Comparison of ENCODE assay signal across 12 mouse cellular contexts in the genomic region with DNA sequence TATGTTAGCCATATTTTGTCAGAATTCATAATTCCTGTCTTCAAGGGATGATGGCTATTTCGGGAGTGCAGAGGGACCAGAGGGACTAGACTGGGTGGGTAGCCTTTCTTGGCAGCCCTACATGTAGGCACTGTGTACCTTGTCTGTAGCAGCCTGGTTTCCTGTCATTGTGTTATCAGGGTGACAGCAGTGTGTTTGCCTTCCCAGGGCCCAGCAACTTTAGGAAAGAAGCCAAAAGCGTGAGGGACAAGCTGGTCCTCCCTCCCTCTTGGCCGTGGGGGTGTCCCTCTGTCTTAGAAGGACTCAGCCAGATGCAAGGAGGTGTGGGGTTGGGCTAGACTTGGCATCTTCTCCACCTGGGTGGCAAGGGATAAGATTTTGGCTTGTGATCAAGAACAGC.
DNase-seq lines count a peak whose midpoint lies in the region; ATAC-seq and TF ChIP-seq lines count a peak whose summit lies in the region.
"Had no signal": no experiment of that assay in that cellular context is flagged by ENCODE, and none has a peak within 500 bp of the region (broad histone marks: within the 10 kb centered on the region; RNA-seq: fewer than 3 reads in every experiment).

No protein-coding gene starts in this region.

- no peak overlapping the region for H3K4me2 ChIP-seq in lung, embryonic 16.5 days (ENCODE audit: low read depth, low read length)
- H3K4me2 ChIP-seq: limb, embryonic 13.5 days had no signal

- peak overlapping the region; percentile 79 for H3K27ac ChIP-seq in gastrocnemius, adult 2 months
- peak overlapping the region; percentile 89 for H3K27ac ChIP-seq in lung, embryonic 16.5 days (ENCODE audit: low read length)
- no peak overlapping the region for H3K27ac ChIP-seq in embryonic facial prominence, embryonic 10.5 days (replicated peaks)
- H3K27ac ChIP-seq: hindbrain, postnatal 0 days; limb, embryonic 13.5 days had no signal

- H3K9me3 ChIP-seq in lung, embryonic 16.5 days (ENCODE audit: control insufficient read depth, low read length) = peaks cover 7% of the 10 kb centered on the region
- H3K9me3 ChIP-seq in embryonic facial prominence, embryonic 10.5 days = peaks cover 10% of the 10 kb centered on the region

- no peak overlapping the region for H3K9ac ChIP-seq in lung, embryonic 16.5 days (ENCODE audit: low read length)
- H3K9ac ChIP-seq: limb, embryonic 13.5 days had no signal

- WGBS in lung, embryonic 16.5 days = 45% methylated on average over 3 of the region's 3 CpGs
- whole genome bisulfite sequencing in embryonic facial prominence, embryonic 10.5 days = 91% methylated on average over 3 of the region's 3 CpGs

- H3K4me3 ChIP-seq in gastrocnemius, adult 2 months = no peak overlapping the region
- no peak overlapping the region for H3K4me3 ChIP-seq in lung, embryonic 16.5 days (ENCODE audit: low read length)
- H3K4me3 ChIP-seq in embryonic facial prominence, embryonic 10.5 days = no peak overlapping the region
- H3K4me3 ChIP-seq: limb, embryonic 13.5 days had no signal

- H3K36me3 ChIP-seq in lung, embryonic 16.5 days (ENCODE audit: control insufficient read depth, insufficient read depth, low read length) = no peaks in the 10 kb centered on the region
- peaks cover 36% of the 10 kb centered on the region for H3K36me3 ChIP-seq in embryonic facial prominence, embryonic 10.5 days (replicated peaks)

- intact Hi-C loops in gastrocnemius, adult 2 months (cut with DNase I) = no loop called here
- intact Hi-C loops in heart, postnatal 10 days (cut with DNase I) = no loop called here

- TF ChIP-seq CTCF in gastrocnemius, adult 2 months (IDR thresholded peaks at IDR 0.05) = no peak
- no peak for TF ChIP-seq CTCF in brain, embryonic 14.5 days (IDR thresholded peaks at IDR 0.05; ENCODE audit: borderline replicate concordance, extremely low read depth, insufficient read depth, insufficient read length)

- no peaks in the 10 kb centered on the region for H3K27me3 ChIP-seq in lung, embryonic 16.5 days (ENCODE audit: control insufficient read depth, insufficient read depth, low read depth, low read length)
- H3K27me3 ChIP-seq in embryonic facial prominence, embryonic 10.5 days (replicated peaks; ENCODE audit: low read depth, poor library complexity, severe bottlenecking) = 0 out of 2 replicates have a peak, but pooled peaks cover 3% of the 10 kb centered on the region
- H3K27me3 ChIP-seq: limb, embryonic 13.5 days had no signal

- ATAC-seq in lung, embryonic 16.5 days (ENCODE audit: low read depth) = peak; percentile 54
- no peak for ATAC-seq in monocyte, adult 5-6 weeks (replicated peaks; ENCODE audit: insufficient number of reproducible peaks, low FRiP score, low TSS enrichment, poor library complexity, severe bottlenecking)
- ATAC-seq: hindbrain, postnatal 0 days had no signal

- DNase-seq in gastrocnemius, adult 2 months = no peak
- DNase-seq in gastrocnemius, postnatal 10 days = no peak
- peak; percentile 50 for DNase-seq in brain, embryonic 14.5 days (ENCODE audit: low read depth)
- peak; percentile 49 to 51 for DNase-seq in heart, postnatal 10 days
- no peak for DNase-seq in embryonic facial prominence, embryonic 10.5 days (ENCODE audit: low spot score)
- no peak for DNase-seq in embryo, embryonic 10 days (ENCODE audit: low spot score)
- DNase-seq: cerebellum, adult 2 months; thymus, adult 18-20 months had no signal

- H3K4me1 ChIP-seq in lung, embryonic 16.5 days (replicated peaks; ENCODE audit: control insufficient read depth, insufficient read depth, low read length) = peaks cover 20% of the 10 kb centered on the region
- H3K4me1 ChIP-seq in embryonic facial prominence, embryonic 10.5 days = peaks cover 56% of the 10 kb centered on the region

- no peak for TF ChIP-seq POLR2A in brain, embryonic 14.5 days (IDR thresholded peaks at IDR 0.05; ENCODE audit: borderline replicate concordance, extremely low read depth, insufficient read depth, insufficient read length, poor library complexity, severe bottlenecking)

Comparison
In these comparisons a context has a peak if more than half of its experiments do, and no peak if none do; other contexts are left out.
1. DNase-seq: peak in brain, embryonic 14.5 days (single experiment) and heart, postnatal 10 days (2 of 2); none in gastrocnemius, adult 2 months (single experiment), gastrocnemius, postnatal 10 days (single experiment), embryonic facial prominence, embryonic 10.5 days (single experiment) and embryo, embryonic 10 days (single experiment).